Mouse (Mus musculus) ovary, adult 10 weeks (tissue): ENCODE measurements around the gene 2700049A03Rik. TPM values are rescaled to one million over a fixed set of nuclear protein-coding genes. Genes with fewer than 3 reads are reported as not detected.

Experiments
- polyA plus RNA-seq: library from polyadenylated mRNA; stranded (reverse); fragments of 350-450 nt; fragmentation: Illumina TruSeq; extraction: RNeasy Lipid Tissue Mini Kit (QIAGEN cat#74804); gene quantifications from one replicate; pipeline ENCODE4 v1.2.3, GENCODE M21; 2014

Gene 2700049A03Rik
- 25.1 TPM for polyA plus RNA-seq

GRCm38 (mm10) chr12:71136130-71136973, at the start of gene 2700049A03Rik, which contains the start of gene Timm9:
2700049A03Rik (plus strand) TSS chr12:71136848.
Timm9 (minus strand) TSS chr12:71136684.

GRCm38 (mm10) chr12:71111331-71111730, 25.3 kb upstream of the 2700049A03Rik start, which contains the start of gene Tomm20l:
Tomm20l (plus strand) TSS chr12:71111428.

Other genes with a start within 250 kb of the 2700049A03Rik start
- gene Actr10, start 199.0 kb upstream of the 2700049A03Rik start, polyA plus RNA-seq = 291 TPM
- 982 TPM for gene Psma3, start 162.2 kb upstream of the 2700049A03Rik start, polyA plus RNA-seq
- gene Arid4a, start 120.9 kb upstream of the 2700049A03Rik start, polyA plus RNA-seq = 35.8 TPM
- gene Tomm20l, start 25.4 kb upstream of the 2700049A03Rik start, polyA plus RNA-seq = not detected
- gene Timm9, start 164 bp upstream of the 2700049A03Rik start, polyA plus RNA-seq = 67.9 TPM
- 32.2 TPM for gene Dact1, start 173.0 kb downstream of the 2700049A03Rik start, polyA plus RNA-seq